Mouse (Mus musculus): Measurements from ENCODE around the gene Fbn1. TPM values are rescaled to one million over a fixed set of nuclear protein-coding genes. Genes with fewer than 3 reads are reported as not detected.

Gene Fbn1
- polyA plus RNA-seq, 1 experiment: 3.5 TPM

GRCm38 (mm10) chr2:125481116-125481515, 26.7 kb downstream of the Fbn1 start:
- TF ChIP-seq POLR2A (IDR thresholded peaks at IDR 0.05; ENCODE audit: borderline replicate concordance, control insufficient read depth, low read depth, low read length) (no peak), CTCF (IDR thresholded peaks at IDR 0.05; ENCODE audit: control insufficient read depth, insufficient read depth, low read length) (no peak)
- H3K4me1 ChIP-seq (ENCODE audit: control insufficient read depth, insufficient read depth, low read length): no peaks in the 10 kb centered on the region
- no peak overlapping the region for H3K27ac ChIP-seq (ENCODE audit: control insufficient read depth, insufficient read depth, low read depth, low read length, poor library complexity)
- WGBS: 72% methylated on average over 4 of the region's 4 CpGs
- no peak overlapping the region for H3K4me3 ChIP-seq (replicated peaks; ENCODE audit: control insufficient read depth, low read depth, low read length)

GRCm38 (mm10) chr2:125480057-125480456, 27.7 kb downstream of the Fbn1 start:
- WGBS: 80% methylated on average over 5 of the region's 5 CpGs
- no peak for TF ChIP-seq POLR2A (IDR thresholded peaks at IDR 0.05; ENCODE audit: borderline replicate concordance, control insufficient read depth, low read depth, low read length)
- no peak for TF ChIP-seq CTCF (IDR thresholded peaks at IDR 0.05; ENCODE audit: control insufficient read depth, insufficient read depth, low read length)
- H3K4me3 ChIP-seq (replicated peaks; ENCODE audit: control insufficient read depth, low read depth, low read length): no peak overlapping the region
- no peak overlapping the region for H3K27ac ChIP-seq (ENCODE audit: control insufficient read depth, insufficient read depth, low read depth, low read length, poor library complexity)
- H3K4me1 ChIP-seq (ENCODE audit: control insufficient read depth, insufficient read depth, low read length): no peaks in the 10 kb centered on the region

DNA sequence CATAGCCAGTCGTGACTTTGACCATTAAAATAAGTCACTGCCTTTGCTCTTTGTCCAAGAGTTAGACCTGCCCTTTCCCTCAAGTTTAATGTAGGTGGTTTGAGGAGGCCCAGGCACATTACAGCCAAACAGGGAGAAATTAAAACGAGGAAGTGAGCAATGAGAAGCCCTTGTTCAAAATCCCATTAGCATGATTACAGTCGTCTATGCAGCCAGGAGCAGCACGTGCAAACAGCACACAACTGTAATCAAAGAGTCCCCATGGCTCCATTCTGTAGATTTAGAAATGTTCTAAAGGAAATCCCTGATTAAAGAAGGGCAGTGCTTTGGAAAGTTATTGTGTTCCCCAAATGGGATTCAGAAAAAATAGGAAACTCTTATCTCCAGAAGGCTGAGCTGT, 29.1 kb downstream of the Fbn1 start:
- Histone ChIP-seq H3K4me3 (replicated peaks; ENCODE audit: control insufficient read depth, low read depth, low read length) (no peak overlapping the region), H3K27ac (ENCODE audit: control insufficient read depth, insufficient read depth, low read depth, low read length, poor library complexity) (no peak overlapping the region), H3K4me1 (ENCODE audit: control insufficient read depth, insufficient read depth, low read length) (no peaks in the 10 kb centered on the region)
- WGBS: 32% methylated on average over 4 of the region's 4 CpGs
- TF ChIP-seq POLR2A (IDR thresholded peaks at IDR 0.05; ENCODE audit: borderline replicate concordance, control insufficient read depth, low read depth, low read length) (no peak), CTCF (IDR thresholded peaks at IDR 0.05; ENCODE audit: control insufficient read depth, insufficient read depth, low read length) (no peak)

DNA sequence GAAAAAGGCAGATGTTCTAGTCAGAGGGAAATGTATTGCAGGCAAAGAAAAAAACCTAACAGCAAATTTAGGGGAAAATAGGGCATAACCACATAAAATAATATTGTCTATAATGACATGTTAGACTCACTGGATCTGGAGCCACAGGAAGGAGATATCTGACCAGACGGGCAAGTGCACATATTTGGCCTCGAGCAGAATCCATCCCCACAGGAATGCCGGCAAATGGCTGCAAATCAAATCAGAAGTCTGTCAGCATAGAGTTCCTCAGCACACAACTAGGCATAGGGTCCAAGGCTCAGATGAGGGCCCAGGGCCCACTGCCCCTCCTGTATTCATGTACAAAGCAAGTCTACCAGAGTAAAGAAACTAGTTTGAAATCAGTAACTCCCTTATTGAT, 30.4 kb downstream of the Fbn1 start:
- 91% methylated on average over 3 of the region's 3 CpGs for WGBS
- H3K4me1 ChIP-seq (ENCODE audit: control insufficient read depth, insufficient read depth, low read length): no peaks in the 10 kb centered on the region
- TF ChIP-seq CTCF (IDR thresholded peaks at IDR 0.05; ENCODE audit: control insufficient read depth, insufficient read depth, low read length) (no peak), POLR2A (IDR thresholded peaks at IDR 0.05; ENCODE audit: borderline replicate concordance, control insufficient read depth, low read depth, low read length) (no peak)
- H3K27ac ChIP-seq (ENCODE audit: control insufficient read depth, insufficient read depth, low read depth, low read length, poor library complexity): no peak overlapping the region
- no peak overlapping the region for H3K4me3 ChIP-seq (replicated peaks; ENCODE audit: control insufficient read depth, low read depth, low read length)

DNA sequence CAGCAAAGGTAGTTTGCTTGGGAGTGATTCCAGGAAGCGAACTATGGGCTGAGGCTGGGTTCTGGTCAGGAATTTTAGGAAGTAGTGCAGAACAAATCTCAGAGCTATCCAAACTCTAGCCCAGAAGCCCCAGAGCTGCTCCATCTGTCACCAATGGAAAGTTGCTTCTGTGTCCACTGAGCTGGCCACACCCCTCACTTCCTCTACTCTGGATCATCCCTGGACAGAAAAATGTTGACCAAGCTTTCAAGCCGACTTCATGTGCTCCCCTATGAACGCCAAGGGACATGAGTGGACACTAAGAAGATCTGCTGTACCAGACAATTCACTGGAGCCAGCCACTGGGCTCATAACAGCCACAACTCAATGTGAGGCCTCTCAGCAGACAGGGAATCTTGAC, 31.6 kb downstream of the Fbn1 start:
- no peak overlapping the region for H3K4me3 ChIP-seq (replicated peaks; ENCODE audit: control insufficient read depth, low read depth, low read length)
- H3K27ac ChIP-seq (ENCODE audit: control insufficient read depth, insufficient read depth, low read depth, low read length, poor library complexity): no peak overlapping the region
- no peaks in the 10 kb centered on the region for H3K4me1 ChIP-seq (ENCODE audit: control insufficient read depth, insufficient read depth, low read length)
- TF ChIP-seq POLR2A (IDR thresholded peaks at IDR 0.05; ENCODE audit: borderline replicate concordance, control insufficient read depth, low read depth, low read length) (no peak), CTCF (IDR thresholded peaks at IDR 0.05; ENCODE audit: control insufficient read depth, insufficient read depth, low read length) (no peak)
- 77% methylated on average over 3 of the region's 3 CpGs for WGBS

DNA sequence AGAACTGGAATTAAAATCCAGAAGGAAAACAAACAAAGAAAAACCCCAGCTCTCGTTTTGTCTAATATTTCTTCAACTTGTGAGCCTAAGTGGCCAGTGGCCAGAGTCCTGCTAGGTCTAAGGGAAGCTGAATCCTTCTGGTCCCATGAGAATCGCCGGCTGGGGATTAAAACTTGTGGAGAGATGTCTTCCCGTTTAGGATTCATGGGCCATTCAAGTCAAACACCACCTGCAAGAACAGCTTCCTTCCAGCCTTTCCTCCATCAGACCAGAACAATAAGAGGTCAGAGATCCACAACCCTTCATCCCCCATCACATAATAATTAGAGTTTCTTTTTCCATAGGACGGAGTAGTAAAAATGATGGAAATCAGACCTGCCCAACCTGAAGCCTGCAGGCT, 33.1 kb downstream of the Fbn1 start:
- WGBS: 77% methylated on average over 5 of the region's 5 CpGs
- no peaks in the 10 kb centered on the region for H3K4me1 ChIP-seq (ENCODE audit: control insufficient read depth, insufficient read depth, low read length)
- H3K4me3 ChIP-seq (replicated peaks; ENCODE audit: control insufficient read depth, low read depth, low read length): no peak overlapping the region
- no peak overlapping the region for H3K27ac ChIP-seq (ENCODE audit: control insufficient read depth, insufficient read depth, low read depth, low read length, poor library complexity)
- TF ChIP-seq POLR2A (IDR thresholded peaks at IDR 0.05; ENCODE audit: borderline replicate concordance, control insufficient read depth, low read depth, low read length) (no peak), CTCF (IDR thresholded peaks at IDR 0.05; ENCODE audit: control insufficient read depth, insufficient read depth, low read length) (no peak)

DNA sequence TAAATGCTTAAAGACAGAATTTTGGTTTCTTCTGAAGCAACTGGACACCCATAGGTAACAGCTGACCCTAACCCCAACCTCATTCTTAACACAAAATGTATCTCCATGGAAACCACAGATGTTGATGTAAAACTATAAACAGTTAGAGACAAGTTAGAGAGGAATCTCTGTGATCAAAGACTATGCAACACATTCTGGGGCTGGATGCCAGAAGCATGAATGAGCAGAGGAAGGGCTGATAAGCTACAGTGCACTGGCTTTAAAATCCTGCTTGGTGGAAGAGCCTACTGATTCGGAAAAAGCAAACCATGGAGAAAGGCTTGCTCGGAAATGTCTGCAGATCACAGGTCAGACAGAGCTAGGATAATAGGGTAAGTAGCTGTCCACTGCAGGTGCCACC, 34.6 kb downstream of the Fbn1 start:
- no peak for TF ChIP-seq CTCF (IDR thresholded peaks at IDR 0.05; ENCODE audit: control insufficient read depth, insufficient read depth, low read length)
- TF ChIP-seq POLR2A (IDR thresholded peaks at IDR 0.05; ENCODE audit: borderline replicate concordance, control insufficient read depth, low read depth, low read length): no peak
- Histone ChIP-seq H3K27ac (ENCODE audit: control insufficient read depth, insufficient read depth, low read depth, low read length, poor library complexity) (no peak overlapping the region), H3K4me1 (ENCODE audit: control insufficient read depth, insufficient read depth, low read length) (no peaks in the 10 kb centered on the region), H3K4me3 (replicated peaks; ENCODE audit: control insufficient read depth, low read depth, low read length) (no peak overlapping the region)
- WGBS: 80% methylated on average over 2 of the region's 2 CpGs

DNA sequence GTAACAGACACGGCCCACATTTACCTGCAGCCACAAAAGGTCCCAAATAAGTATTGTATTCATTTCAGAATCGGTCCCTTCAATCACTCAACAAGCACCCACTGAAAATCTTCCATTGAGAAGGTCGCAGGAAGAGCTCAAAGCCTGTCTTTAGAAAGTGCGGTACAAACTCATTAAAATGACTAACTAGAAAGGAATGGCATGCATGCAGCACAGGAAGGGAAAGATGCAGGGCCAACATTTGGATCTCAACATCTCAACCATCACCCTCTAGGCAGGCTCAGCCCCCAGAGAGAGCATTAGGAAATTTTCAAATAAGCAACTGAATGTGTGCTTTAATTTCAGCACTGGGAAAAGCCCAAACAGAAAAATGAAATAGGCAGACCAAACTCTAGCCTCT, 36.1 kb downstream of the Fbn1 start:
- Histone ChIP-seq H3K27ac (ENCODE audit: control insufficient read depth, insufficient read depth, low read depth, low read length, poor library complexity) (no peak overlapping the region), H3K4me1 (ENCODE audit: control insufficient read depth, insufficient read depth, low read length) (no peaks in the 10 kb centered on the region), H3K4me3 (replicated peaks; ENCODE audit: control insufficient read depth, low read depth, low read length) (no peak overlapping the region)
- TF ChIP-seq POLR2A (IDR thresholded peaks at IDR 0.05; ENCODE audit: borderline replicate concordance, control insufficient read depth, low read depth, low read length) (no peak), CTCF (IDR thresholded peaks at IDR 0.05; ENCODE audit: control insufficient read depth, insufficient read depth, low read length) (no peak)
- WGBS: 84% methylated on average over 4 of the region's 4 CpGs

DNA sequence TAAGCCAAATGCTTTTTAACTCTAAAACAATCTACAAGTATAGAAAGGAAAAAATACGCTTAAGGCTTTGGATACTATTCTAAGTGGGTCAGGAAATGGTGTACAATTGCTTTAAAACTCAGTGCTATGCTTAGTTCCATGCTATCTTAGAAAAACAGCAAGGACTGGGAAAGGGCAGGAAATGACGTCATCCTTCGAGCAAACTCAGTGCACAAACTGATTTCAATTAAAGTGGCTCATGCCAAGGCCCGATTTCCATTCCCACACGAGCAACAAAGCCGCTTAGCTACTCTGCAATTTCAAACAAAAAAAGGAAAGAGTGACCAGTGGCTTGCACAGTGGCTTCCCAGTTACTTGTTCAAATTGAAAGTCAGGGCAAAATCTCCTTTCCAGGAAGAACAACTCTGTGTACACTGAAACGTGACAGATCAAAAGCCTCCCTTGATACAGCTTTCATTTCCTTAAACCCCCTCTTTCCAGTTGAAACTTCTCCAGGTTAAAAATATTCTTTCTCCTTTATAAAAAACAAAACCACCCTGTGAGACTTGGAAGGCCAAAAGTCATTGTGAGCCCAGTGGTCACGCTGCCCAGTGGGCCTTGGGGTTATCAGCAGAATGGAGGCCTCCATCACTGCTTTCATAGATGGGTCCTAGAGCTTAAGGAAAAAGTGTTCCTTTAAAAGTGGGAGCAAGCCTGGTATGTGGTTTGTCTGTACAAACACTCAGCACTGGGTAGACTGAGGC, 37.1 kb downstream of the Fbn1 start:
- H3K4me1 ChIP-seq (ENCODE audit: control insufficient read depth, insufficient read depth, low read length): no peaks in the 10 kb centered on the region
- H3K4me3 ChIP-seq (replicated peaks; ENCODE audit: control insufficient read depth, low read depth, low read length): no peak overlapping the region
- WGBS: 32% methylated on average over 8 of the region's 8 CpGs
- no peak overlapping the region for H3K27ac ChIP-seq (ENCODE audit: control insufficient read depth, insufficient read depth, low read depth, low read length, poor library complexity)
- no peak for TF ChIP-seq POLR2A (IDR thresholded peaks at IDR 0.05; ENCODE audit: borderline replicate concordance, control insufficient read depth, low read depth, low read length)
- no peak for TF ChIP-seq CTCF (IDR thresholded peaks at IDR 0.05; ENCODE audit: control insufficient read depth, insufficient read depth, low read length)
